Mouse (Mus musculus): Measurements from ENCODE around the gene Neb.

The Neb gene

GRCm38 (mm10) chr2:52378448-52378804 lies at the start of gene Neb:
TSS of gene Neb (minus strand) at chr2:52378474.
- no peak for DNase-seq (ENCODE audit: low read depth)

GRCm38 (mm10) chr2:52427383-52427782 lies 49.1 kb upstream of the Neb start:
- DNase-seq (ENCODE audit: low read depth), result no peak

GRCm38 (mm10) chr2:52426041-52426440 lies 47.8 kb upstream of the Neb start:
- DNase-seq (ENCODE audit: low read depth), result peak; percentile 70

- DNase-seq (ENCODE audit: low read depth), result no peak
Observed at GRCm38 (mm10) chr2:52425523-52425795, 47.2 kb upstream of the Neb start.

- peak; percentile 95 for DNase-seq (ENCODE audit: low read depth)
Observed at GRCm38 (mm10) chr2:52424747-52425522, 46.7 kb upstream of the Neb start, which contains the start of gene Arl5a. TSS of gene Arl5a (minus strand) at chr2:52424901.

GRCm38 (mm10) chr2:52424248-52424728 lies 46.0 kb upstream of the Neb start:
- peak; percentile 63 for DNase-seq (ENCODE audit: low read depth)

- DNase-seq (ENCODE audit: low read depth), result peak; percentile 17
Observed at GRCm38 (mm10) chr2:52423611-52424247, 45.5 kb upstream of the Neb start.

GRCm38 (mm10) chr2:52422871-52423610 lies 44.8 kb upstream of the Neb start:
- no peak for DNase-seq (ENCODE audit: low read depth)

- DNase-seq (ENCODE audit: low read depth), result no peak
Observed at GRCm38 (mm10) chr2:52421197-52421596, 42.9 kb upstream of the Neb start.

GRCm38 (mm10) chr2:52420001-52420710 lies 41.9 kb upstream of the Neb start:
- DNase-seq (ENCODE audit: low read depth), result no peak

GRCm38 (mm10) chr2:52419295-52419694 lies 41.0 kb upstream of the Neb start:
- DNase-seq (ENCODE audit: low read depth), result no peak

GRCm38 (mm10) chr2:52412524-52413037 lies 34.3 kb upstream of the Neb start:
- no peak for DNase-seq (ENCODE audit: low read depth)

GRCm38 (mm10) chr2:52406480-52406879 lies 28.2 kb upstream of the Neb start:
- DNase-seq (ENCODE audit: low read depth), result peak; percentile 33

- DNase-seq (ENCODE audit: low read depth), result no peak
Observed at GRCm38 (mm10) chr2:52405238-52405637, 27.0 kb upstream of the Neb start.

GRCm38 (mm10) chr2:52394529-52394928 lies 16.3 kb upstream of the Neb start:
- DNase-seq (ENCODE audit: low read depth), result peak; percentile 26

GRCm38 (mm10) chr2:52390415-52390975 lies 12.2 kb upstream of the Neb start:
- no peak for DNase-seq (ENCODE audit: low read depth)

GRCm38 (mm10) chr2:52389975-52390374 lies 11.7 kb upstream of the Neb start:
- no peak for DNase-seq (ENCODE audit: low read depth)

GRCm38 (mm10) chr2:52386451-52386850 lies 8.2 kb upstream of the Neb start:
- no peak for DNase-seq (ENCODE audit: low read depth)

- no peak for DNase-seq (ENCODE audit: low read depth)
Observed at GRCm38 (mm10) chr2:52386037-52386436, 7.8 kb upstream of the Neb start.

GRCm38 (mm10) chr2:52378848-52379261 lies 581 bp upstream of the Neb start:
- DNase-seq (ENCODE audit: low read depth), result no peak

GRCm38 (mm10) chr2:52377706-52378447 lies 397 bp downstream of the Neb start:
- DNase-seq (ENCODE audit: low read depth), result no peak

All from NIH3T3 (cell line).